Mouse (Mus musculus) MEL (cell line): ENCODE measurements at regions not wholly inside any gene's neighbourhood (a gene's known extent, or its start where the extent isn't known, plus 50 kb on each side); places are given as distances from the start of the nearest gene placed in this dataset.

Experiments used
- CTCF ChIP-seq, 3 experiments: IDR thresholded peaks in 2 of 3; conservative IDR thresholded peaks in 1 of 3; 2 replicates each; pipeline ENCODE4 v1.5.1; 2011 to 2012; ENCODE audit warnings: low read length in 3 of 3, low read depth in 2 of 3, mild to moderate bottlenecking in 2 of 3, improper control_type of control experiment in 1 of 3, inconsistent platforms in 1 of 3, mixed read lengths in 1 of 3, moderate library complexity in 1 of 3; ENCODE audit not compliant: control insufficient read depth in 1 of 3, insufficient read depth in 1 of 3, poor library complexity in 1 of 3, severe bottlenecking in 1 of 3
- EP300 ChIP-seq, 2 experiments: IDR thresholded peaks; 2 replicates each; pipeline ENCODE4 v1.6.1; 2011; ENCODE audit warnings: improper control_type of control experiment in 2 of 2, low read length in 2 of 2, low read depth in 1 of 2, mild to moderate bottlenecking in 1 of 2
- USF2 ChIP-seq, 2 experiments: IDR thresholded peaks; 2 replicates each; pipeline ENCODE4 v1.6.1; 2011 to 2012; ENCODE audit warnings: improper control_type of control experiment in 2 of 2, low read length in 2 of 2, borderline replicate concordance in 1 of 2, inconsistent platforms in 1 of 2, low read depth in 1 of 2, mild to moderate bottlenecking in 1 of 2; ENCODE audit not compliant: insufficient read depth in 1 of 2

DNA sequence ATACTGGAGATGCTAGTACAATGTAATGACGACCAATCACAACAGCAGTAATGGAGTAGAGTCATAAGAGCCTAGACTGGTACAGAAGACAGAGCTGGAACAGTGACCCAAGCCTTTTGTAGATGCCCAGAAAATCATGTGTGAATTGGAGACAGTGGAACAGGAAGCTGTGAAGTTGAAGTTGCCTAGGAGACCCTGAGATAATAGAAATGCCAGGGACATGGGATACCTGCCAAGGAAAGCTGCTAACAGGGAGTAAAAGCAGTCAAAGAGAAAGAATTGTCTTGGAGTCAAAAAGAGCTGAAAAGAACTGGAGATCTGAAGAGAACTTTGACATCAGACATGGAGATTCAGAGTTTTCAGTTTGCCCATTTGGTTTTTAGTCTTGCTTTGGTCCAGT lies 138.8 kb upstream of the Pgr start:
- TF ChIP-seq EP300 (IDR thresholded peaks at IDR 0.05; ENCODE audit: low read depth in 1 of 2, low read length in 2 of 2), result no peak
- TF ChIP-seq CTCF (IDR thresholded peaks at IDR 0.05 in 2 of 3, conservative IDR thresholded peaks at IDR 0.05 in 1 of 3; ENCODE audit: control insufficient read depth in 1 of 3, insufficient read depth in 1 of 3, low read depth in 2 of 3, low read length in 3 of 3, poor library complexity in 1 of 3, severe bottlenecking in 1 of 3), result no peak
- no peak for TF ChIP-seq USF2 (IDR thresholded peaks at IDR 0.05; ENCODE audit: borderline replicate concordance in 1 of 2, insufficient read depth in 1 of 2, low read depth in 1 of 2, low read length in 2 of 2)
